Mouse (Mus musculus) thymus, postnatal 10 days (tissue): ENCODE measurements around the gene Gpr153.
"Not testable (repeated sequence)": the region's sequence is repeated elsewhere in the genome, so short reads cannot be mapped to it uniquely, and the experiment has no call there.

Source experiments
- DNase-seq, 2 experiments: peaks; one replicate each; pipeline ENCODE4 v3.0.0; 2021; ENCODE audit warnings: low spot score in 2 of 2

Gpr153 gene

DNA sequence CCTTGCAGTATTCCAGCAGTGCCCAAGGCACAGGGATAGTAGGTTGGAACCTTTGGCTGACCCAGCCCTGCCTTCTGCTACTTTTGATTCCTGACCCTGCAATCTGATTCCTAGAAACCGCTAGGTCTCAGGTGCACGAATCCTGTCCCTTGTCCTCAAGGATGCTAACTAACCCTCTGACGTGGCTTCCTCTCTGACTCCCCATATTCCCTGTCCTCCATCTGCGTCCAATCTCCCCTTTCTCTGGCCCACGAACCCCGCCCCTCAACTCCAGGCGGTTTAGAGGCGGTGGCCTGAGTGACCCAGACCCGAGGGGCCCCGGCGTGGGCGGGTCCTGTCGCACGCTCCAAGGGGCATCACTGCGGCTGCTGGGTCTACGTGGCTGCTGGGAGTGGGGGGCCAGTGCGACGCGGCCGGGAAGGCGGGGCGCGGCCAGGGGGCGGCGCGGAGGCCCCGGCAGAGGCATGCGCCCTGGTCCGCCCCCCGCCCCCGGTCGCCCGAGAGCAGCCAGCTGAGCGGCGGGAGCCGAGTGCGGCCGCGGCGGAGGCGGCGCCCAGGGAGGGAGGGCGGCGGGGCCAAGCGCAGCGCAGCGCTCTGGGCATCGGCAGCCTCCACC, at the start of gene Gpr153:
Gpr153 (plus strand) TSS at position 612 of the 616 bp plus-strand sequence.
- no peak for DNase-seq

DNA sequence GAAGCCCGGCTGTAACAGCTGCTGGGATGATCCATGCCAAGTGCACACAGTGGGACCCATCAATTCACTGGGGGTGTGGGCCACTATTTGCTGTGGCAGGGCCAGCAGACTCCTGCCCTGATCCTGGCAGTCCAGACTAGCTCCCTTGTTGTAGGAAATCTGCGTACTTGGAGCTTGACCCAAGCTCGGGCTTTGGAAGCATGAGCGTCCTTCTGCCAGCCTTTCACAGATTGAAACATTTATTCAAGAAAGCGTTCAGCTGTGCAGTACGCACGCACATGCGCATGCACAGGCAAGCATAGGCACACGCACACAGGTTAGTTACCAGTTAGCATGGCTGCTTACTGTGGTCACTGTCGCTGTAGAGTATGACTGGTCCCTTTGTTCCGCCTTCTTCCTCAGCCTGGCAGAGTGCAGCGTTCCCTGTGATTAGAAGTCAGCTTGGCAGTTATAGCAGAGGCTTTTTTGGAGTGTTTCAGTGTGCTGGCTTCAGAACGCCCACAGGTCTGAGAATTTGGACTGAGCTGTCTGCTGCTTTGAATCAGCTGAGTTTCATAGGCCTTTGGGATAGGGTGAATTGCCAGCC, 47.0 kb upstream of the Gpr153 start:
- no peak for DNase-seq

DNA sequence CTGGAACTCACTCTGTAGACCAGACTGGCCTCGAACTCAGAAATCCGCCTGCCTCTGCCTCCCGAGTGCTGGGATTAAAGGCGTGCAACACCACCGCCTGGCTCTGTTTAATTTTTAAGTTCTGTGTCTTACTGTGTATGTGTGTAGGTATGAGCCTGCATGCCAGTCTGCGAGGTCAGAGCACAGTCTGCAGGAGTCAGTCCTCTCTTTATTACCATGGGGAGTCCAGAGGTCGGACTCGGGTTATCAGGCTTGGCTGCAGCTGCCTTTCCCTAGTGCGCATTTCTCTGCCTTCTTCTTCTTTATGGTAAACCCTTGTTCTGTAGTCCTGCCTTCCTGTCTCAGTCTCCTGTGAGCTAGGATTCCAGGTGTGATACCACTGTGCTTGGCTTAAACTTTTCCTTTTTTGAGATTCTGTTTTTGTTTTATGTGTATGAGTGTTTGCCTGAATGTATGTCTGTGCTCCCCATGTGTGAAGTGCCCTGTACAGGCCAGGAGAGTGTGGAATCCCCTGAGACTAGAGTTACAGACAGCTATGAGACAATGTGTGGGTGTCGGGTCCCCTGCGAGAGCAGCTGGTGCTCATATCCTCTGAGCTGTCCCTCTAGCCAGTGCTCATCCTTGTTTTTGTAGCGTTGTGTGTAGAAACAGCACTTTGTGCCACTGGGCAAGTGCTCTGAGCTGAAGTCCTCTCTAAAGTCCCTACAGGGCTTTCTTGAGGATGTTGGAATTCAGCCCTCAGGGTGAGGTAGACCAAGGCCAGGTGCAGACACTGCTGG, 46.1 kb upstream of the Gpr153 start:
- DNase-seq, result no peak

DNA sequence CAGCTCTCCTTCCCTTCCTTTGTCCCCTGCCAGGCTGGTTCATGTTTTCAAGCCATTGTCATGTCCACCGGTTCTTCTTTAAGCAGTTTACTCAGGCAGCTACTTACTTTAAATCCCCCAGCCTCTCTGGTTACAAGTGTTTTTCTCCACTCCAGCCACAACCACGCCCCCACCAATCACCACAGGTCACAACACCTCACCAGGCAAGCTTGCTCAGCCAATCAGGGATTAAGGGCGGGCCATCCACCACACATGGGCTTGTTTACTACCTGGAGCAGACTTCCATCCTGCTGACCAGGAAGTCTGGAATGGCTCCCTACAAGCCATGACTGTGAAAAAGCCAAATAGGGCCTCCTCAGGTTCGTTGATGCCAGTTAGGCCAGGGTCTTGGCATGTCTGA, 43.7 kb upstream of the Gpr153 start:
- not testable (repeated sequence) for DNase-seq

DNA sequence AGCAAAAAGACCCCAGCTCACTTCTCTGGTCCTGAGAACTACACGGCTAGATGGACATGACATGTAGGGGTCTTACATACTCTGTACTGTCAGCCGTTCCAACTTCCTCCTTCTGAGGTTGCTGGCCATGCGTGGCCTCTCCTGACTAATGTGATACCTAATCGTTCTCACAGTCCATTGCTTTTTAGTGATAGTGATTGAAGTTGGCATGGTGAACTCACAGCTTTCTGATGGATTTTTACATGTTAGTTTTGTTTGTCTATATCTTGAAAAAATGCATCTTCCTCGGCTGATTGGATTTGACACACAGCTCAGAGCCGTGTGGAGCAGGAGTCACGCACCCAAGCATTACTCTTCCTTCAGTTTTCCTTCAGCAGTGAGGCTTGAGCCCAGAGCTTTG, 42.7 kb upstream of the Gpr153 start:
- no peak for DNase-seq

DNA sequence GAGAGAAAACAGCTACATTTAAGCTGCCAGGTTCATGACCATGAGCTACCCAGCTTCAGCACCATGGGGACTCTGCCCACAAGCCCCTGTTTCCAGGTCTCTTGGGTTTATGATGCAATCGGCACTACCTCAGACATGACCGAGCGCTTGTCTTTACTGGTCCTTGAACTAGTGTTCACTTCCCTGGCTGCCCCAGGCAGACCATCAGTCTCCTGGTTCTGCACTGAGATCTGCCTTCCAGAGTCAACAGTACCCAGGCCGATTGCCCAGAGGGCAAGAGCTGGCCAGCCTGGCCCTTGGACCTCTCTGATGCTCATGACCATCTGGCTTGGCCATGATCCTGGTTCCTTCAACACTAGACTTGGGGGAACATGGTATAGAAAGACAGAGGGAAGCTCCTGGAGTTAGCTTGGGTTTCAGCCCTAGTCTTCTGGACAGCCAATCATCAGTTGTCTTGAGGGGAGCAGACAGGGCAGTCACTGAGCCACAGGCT, 41.6 kb upstream of the Gpr153 start:
- no peak for DNase-seq

DNA sequence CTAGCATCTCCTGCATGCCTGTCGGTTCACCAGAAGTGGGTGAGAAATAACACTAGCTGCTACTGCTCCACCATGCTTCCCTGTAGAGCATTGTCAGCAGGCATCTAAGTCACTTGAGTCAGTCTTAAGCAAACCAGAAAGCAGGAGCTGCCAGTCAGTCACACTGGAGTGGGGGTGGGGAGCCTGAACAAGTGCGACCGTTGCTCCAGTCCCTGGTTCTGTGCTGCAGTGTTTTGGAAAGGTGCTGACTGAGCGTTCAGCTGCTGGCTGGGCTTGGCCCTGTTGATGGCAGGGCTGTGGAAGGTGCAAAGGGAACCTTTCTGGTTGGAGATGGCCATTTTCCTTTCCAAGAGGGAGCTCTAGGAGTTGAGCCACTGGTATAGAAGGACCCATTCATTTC, 34.1 kb upstream of the Gpr153 start:
- no peak for DNase-seq

DNA sequence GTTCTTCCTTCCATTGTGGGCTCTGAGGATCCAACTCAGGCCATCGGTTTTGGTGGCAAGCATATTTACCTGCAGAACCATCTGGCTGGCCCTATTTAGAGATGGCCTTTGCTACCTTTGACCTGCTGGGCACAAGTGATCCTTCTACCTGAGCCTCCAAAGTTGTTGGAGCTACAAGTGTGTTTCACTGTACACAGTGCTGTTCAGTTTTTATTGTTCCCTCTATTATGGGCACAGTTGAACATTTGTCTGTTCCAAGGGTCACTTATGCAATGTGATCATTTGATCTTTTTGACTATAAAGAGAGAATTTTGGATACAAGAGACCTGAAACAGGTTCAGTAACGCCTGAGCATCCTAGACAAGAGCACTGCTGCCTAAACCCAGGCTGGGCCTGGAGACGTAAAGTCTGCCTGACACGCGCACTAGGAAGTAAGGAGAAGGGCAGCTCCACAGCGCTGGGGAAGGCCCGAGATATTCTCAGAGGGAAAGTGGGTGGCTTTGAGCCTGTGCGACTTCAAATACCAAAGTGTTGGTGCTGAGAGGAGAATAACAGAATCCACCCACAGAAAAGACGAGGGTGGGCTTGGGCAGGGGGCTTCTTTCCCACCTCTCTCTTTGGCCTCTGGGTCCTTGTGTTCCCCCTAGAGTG, 30.7 kb upstream of the Gpr153 start:
- no peak for DNase-seq

DNA sequence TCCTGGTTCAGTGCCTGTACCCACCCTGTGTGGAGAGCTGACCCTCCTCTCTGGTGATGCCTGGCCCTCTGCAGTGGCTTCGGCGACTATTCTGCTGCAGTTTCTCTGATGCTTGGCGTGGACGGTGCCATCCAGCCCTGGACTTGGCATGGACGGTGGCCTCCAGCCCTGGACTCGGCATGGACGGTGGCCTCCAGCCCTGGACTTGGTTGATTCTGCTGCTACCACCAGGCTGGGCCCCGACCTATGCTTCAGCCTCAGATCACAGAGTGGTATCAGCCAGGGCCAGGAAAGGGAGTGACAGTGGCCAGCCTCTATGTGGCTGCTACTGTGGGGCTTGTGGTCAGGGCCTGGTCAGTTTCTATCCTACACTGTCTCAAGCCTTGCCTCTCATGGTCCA, 30.1 kb upstream of the Gpr153 start:
- no peak for DNase-seq

DNA sequence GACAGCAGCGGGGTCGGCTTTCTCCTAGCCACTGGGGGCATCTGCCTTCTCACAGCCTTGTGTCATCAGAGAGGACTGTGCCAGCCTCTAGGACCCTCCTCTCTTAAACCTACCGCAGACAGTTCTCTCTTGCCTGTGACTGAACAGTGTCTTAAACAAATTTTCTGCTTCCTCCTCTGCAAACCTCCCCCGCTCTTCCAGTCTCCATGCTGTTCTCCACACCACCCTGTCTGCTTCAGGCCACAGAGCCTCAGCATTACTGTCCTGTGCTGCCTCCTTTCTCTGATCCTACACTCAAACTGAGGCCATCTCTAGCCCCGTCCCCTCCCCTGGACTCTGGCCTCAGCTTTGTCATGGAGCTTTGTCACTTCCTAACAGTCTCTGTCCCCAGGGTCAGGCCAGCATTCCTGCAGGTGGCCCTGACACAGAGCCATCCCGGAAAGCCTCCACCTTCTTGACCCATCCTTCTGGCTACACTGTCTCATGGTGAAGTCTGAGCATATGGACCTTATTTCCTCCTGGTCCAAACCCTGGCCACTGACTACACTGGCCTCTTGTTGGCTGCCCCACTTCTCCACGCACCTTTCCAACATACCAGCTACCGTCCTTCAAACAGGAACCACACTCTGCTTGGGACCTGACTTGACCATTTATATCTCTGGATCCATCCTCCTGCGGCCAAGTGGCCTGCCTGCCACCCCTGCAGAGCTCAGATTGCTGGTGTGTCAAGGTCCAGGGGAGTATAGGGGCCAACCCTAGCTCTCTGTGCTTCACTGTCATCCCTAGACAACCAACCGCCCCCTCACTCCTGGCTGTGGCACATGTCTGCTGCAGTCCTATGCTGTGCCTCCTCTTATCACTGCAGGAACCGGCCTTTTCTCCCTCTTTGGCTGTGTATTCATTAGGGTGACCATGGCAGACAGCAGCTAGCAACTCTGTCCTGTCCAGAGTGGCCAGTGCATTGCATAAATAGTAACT, 29.2 kb upstream of the Gpr153 start:
- DNase-seq, result no peak

DNA sequence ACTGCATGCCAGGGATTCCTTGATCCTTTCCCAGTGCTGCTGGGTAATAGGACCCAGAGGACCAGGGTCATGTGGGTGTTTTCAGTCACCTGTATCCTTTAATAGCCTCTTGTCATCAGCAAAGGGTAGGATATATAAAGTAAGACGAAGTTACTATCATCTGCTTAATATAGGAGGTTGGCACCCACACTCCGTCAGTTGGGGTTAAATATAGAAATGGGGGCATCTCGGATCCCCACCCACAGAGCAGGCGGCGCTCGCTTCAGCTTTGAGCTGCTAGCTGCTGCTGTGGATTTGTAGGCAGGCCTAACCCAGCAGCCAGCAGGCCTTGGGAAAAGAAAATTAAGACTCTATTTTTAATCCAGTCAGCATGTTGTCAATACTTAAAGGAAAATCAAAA, 28.0 kb upstream of the Gpr153 start:
- no peak for DNase-seq

DNA sequence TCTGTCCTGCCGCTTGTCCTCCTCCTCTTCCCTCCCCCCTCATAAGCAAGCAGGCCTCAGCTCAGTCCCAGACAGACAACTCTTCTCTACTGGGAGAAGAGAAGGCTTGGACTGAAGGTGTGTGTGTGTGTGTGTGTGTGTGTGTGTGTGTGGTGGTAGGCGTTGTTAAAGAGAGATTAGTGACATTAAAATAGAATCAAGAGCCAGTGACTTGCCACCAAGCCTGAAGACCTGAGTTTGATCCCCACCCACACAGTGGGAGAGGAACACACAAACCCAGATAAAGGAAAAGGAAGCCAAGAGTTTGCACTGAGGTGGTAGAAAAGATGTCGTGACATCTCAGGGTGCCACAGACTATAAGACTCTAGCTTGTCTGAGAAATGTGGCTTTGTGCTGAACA, 26.8 kb upstream of the Gpr153 start:
- DNase-seq, result no peak

DNA sequence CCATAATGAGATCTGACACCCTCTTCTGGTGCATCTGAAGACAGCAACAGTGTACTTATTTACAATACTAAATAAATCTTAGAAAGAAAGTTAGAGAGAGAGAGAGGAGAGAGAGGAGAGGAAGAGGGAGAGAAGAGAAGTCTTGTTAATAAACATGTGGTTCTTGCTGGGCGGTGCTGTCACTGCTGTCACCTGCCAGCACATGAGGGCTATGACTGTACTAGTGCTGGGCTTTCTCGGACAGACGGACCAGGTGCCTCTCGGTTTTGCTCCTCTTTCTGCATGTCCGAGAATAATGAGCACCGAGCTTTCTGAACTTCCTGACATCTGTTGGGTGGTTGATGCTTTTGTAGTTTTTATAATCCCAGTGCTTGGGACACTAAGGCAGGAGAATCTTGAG, 23.4 kb upstream of the Gpr153 start:
- no peak for DNase-seq

DNA sequence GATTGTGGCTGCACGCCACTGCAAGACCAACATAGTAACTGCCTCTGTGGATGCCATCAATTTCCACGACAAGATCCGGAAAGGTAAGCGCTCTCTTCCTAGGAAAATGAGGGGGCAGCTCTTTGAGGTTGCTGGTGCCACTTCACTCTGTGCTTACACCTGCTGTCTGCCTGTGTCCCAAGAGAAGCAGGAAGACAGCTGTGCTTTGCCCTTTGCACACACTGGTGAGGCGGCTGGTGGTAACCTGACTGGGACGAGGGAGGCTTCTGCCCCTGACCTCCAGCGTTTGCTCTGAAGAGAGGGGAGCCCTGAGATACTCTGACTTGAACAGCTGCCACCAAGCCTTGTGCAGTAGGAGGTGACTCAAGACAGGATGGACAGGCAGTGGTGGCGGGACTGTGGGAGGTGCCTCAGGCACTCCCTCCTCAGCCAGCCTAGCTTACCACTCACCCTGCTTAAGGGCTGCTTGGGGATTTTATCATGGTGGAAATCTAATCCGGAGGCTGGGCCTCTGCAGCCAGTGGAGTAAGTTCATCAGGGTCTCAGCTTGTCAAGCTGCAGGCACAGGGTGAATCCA, 20.8 kb upstream of the Gpr153 start:
- DNase-seq, result no peak

DNA sequence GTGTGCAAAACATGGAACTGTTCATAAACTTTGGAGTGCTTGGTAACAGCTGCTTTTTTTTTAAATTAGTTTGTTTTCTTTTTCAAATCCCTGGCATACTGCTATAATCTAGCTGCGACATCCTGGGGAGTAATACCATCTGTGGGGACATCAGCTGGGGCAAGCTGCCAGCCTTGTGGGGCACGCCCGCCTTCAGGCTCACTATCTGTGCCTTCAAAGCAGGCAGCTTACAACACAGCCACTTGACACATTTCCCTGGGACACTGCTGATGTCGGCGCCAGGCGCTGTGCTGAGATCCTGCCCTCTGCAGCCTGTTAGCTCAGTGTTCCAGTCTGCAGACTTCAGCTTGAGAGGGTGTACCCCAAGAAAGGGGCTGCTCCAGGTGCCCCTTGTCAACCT, 17.0 kb upstream of the Gpr153 start:
- DNase-seq, result no peak

DNA sequence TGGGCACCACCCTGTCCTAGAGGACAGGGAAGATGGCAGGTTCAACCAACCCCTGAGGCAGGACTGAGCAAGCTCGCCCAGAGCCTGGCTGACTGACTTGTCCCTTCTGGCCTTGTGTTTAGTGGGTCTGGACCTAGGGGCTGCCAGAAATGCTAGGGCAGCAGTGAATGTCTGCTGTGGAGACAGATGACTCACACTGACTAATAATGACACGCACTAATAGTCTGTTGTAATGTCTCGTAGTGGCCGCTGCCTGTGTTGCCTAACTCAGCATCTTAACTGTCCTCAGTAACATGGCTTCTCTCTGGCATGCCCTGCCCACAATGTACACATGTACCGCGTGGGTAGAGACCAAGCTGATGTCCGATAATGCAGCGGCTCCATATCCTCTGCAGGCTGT, 13.6 kb upstream of the Gpr153 start:
- no peak for DNase-seq

DNA sequence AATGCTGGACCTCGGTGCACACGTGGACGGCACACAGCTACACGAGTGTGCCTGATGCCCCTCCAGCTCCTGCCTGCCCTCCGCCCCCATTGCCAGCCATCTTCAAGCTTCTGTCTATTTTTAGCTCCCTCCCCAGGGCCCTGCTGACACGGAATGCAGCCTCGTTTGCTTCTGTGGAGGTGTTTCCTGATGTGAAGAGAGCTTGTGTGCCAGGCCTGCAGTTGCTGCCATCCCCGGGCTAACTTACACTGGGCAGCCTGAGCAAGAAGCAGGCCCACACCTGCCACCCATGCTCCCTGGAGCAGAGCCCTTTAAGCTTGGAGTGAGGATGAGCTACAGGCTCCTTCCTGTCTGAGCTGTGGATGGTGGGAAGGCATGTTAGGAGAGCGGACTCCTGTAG, 11.8 kb upstream of the Gpr153 start:
- no peak for DNase-seq

DNA sequence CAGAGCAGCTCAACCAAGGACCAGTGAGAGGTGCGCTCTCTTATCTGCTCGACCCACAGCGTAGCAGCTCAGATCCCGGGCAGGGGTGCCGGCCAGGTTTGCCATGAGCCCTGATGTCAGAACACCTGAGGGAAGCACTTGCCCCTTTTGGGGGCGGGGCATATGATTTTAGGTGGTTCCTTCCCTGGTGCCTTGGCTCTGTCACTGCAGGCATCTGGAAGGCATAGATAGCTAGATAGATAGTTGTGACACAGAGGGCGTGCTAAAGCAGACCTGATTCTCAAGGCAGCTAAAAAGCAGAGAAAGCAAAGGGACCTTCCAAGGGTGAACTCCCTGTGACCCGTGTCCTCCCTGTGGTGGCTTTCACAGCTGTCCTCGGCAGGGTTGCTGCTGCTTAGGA, 10.9 kb upstream of the Gpr153 start:
- DNase-seq, result no peak

DNA sequence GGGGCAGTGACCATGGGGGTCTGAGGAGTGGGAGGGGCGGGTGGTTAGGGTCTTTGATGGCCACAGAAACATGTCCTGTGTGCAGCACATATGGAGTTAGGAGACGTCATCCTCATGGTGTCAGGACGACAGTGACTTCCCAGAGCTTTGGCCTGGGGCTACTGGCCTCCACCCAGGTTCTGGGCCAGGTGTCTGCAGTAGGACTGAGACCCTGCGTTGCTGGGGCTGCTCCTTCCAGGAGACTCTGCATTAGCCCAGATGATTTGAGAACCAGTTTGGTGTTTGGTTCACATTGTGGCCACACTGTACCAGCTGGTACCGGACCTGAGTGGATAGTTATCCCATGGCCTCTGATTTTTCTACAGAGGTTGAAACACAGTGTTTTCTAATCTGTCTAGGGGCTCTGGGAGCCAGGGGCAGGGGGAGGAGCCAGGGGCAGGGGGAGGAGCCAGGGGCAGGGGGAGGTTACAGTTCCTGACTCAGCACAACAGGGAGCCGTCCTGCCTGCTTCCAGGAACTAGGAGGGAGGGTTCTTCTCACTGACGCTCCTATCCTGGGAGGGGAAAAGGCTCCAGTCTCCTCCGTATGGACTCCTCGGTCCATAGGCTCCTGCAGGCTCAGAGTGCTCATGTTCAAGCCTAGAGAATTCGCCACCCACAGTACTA, 10.4 kb upstream of the Gpr153 start:
- no peak for DNase-seq

DNA sequence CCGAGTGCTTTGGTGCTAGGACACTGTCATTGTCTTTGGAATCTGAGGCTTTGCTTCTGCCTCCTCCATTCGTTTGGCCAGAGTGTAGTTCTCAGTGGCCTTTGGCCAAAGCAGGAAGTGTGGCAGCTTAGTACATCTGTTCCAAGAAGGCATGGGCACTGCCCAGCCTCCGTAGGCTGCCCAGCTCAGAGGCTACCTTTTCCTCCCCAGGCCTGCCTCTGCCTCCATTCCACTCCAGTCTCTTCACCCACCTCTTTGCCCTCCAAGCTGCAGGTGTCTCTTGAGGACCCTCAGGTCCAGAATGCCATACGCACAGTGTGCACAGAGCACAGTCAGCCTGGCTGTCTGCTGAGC, 9.9 kb upstream of the Gpr153 start:
- DNase-seq, result no peak
